Mouse (Mus musculus): ENCODE measurements at regions not wholly inside any gene's neighbourhood (a gene's known extent, or its start where the extent isn't known, plus 50 kb on each side); places are given as distances from the start of the nearest gene placed in this dataset.
A peak's percentile ranks its signal among the peaks of the same experiment; 100 is the strongest.

DNA sequence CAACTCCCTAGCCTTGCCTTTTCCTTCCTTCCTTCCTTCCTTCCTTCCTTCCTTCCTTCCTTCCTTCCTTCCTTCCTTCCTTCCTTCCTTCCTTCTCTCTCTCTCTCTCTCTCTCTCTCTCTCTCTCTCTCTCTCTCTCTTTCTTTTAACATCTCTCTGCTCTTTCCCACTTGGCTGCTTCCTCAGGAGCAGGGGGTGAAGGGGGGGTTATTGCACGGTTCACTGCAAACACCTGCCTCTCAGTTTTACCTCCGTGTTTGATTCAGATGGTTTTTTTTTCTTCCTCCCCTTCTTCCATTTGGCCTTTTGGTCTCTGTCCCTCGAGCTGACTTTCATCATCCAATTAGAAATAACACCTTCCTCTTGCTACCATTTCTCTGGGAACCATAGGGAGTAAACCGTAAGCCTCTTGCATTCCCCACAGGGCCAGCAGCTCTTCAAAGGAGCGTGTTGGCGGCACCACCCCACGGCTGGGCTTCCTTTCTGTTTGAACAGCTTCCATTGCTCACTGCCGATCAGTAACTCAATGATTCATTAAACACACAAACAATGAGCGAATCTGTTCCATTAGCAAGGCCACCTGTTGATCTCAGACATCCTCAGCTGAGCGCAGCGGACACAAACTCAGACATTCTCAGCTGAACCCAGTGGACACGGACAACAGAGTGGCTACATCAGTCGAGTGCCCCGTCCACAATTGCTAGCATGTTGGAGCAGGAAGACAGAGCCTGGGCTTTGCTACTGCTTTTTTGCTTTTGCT is 318.4 kb upstream of the Gm15217 start:
- Histone ChIP-seq H3K4me2 (replicated peaks) (peak overlapping the region; percentile 40), H3K27me3 (no peaks in the 10 kb centered on the region), H3K27ac (no peak overlapping the region), H3K9ac (replicated peaks) (no peak overlapping the region), H3K36me3 (no peaks in the 10 kb centered on the region), H3K4me1 (replicated peaks) (peaks cover 7% of the 10 kb centered on the region; the same call in 1 of the 2 replicates), H3K4me3 (replicated peaks) (peak overlapping the region; percentile 14), H3K9me3 (no peaks in the 10 kb centered on the region)
- ATAC-seq = 0 out of 2 replicates have a peak, but pooled peaks have one; percentile 50
- 22% methylated on average over 14 of the region's 14 CpGs for WGBS

DNA sequence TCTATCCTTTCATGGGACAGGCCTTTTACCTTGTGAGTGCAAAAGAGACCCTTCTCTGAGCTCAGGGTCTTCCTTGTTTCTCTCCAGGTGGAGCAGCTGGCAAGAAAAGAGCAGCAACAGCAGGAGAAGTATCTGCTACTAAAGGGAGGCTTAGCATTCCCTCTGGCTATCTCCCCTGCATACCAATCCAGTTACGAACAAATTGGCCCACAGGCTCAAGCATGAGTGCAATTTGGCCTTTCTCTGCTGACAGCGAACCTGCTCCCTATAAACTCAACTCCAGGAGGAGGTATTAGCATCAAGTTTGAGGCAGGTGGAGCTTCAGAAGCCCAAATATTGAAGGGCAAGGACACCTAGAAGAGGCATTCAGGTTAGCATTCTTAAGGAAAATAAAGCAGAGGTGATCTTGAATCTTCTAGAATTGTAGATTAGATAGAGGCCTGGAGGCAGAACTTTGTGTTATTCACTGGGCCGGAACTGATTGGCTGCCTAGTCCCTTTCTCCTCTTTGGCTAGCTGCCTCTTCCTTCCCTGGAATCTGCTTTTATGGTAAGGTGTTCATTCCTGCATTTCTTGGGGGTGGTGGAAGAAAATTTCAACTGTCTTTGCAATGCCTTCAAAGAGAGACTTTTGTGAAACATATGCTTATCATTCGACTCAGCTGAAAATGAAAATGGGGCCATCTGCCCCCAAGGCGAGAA is 312.0 kb upstream of the Gm15217 start:
- ATAC-seq = no peak
- no peaks in the 10 kb centered on the region for H3K36me3 ChIP-seq
- H3K27ac ChIP-seq = no peak overlapping the region
- no peak overlapping the region for H3K4me3 ChIP-seq (replicated peaks)
- H3K27me3 ChIP-seq = no peaks in the 10 kb centered on the region
- no peak overlapping the region for H3K4me2 ChIP-seq (replicated peaks)
- 80% methylated on average over 5 of the region's 5 CpGs for WGBS
- H3K4me1 ChIP-seq (replicated peaks) = no peaks in the 10 kb centered on the region
- H3K9ac ChIP-seq (replicated peaks) = no peak overlapping the region
- no peaks in the 10 kb centered on the region for H3K9me3 ChIP-seq

DNA sequence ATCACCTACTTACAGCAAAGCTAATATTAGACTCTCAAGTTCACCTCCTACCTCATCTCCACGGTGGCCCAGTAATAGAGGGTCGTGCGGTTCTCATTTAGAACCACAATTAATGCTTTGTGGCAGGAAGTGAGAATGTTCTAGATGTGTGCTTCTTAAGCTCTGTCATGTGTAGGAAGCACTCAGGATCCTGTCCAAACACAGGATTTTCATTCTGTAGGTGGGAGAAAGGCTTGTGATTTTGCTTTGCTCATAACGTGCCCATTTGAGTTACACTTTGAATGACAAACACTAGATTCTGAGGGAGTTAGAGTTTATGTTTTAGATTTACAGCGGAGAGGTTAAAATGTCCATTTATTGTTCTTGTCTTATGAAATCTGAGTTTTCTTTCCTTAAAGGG is 308.0 kb upstream of the Gm15217 start:
- no peak overlapping the region for H3K9ac ChIP-seq (replicated peaks)
- ATAC-seq = no peak
- no peak overlapping the region for H3K4me3 ChIP-seq (replicated peaks)
- H3K27me3 ChIP-seq = no peaks in the 10 kb centered on the region
- no peaks in the 10 kb centered on the region for H3K4me1 ChIP-seq (replicated peaks)
- H3K27ac ChIP-seq = no peak overlapping the region
- no peaks in the 10 kb centered on the region for H3K9me3 ChIP-seq
- H3K4me2 ChIP-seq (replicated peaks) = no peak overlapping the region
- 90% methylated on average over 5 of the region's 5 CpGs for WGBS
- no peaks in the 10 kb centered on the region for H3K36me3 ChIP-seq

DNA sequence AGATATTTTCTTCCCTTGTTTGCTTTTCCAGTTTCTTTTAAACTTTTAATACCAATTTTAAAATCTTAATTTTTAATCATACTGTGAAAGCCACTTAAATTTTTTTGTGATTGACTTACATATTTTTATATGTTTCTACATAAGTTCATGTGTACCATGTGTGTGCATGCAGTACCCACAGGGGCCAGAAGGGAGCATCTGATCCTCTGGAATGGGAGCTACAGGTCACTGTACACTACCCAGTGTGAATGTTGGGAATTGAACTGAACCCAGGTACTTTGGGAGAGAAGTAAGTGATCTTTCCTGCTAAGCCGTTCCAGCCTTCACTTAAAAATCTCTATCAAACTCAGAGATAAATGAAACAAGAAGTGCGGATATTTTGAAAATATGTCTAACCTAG is 302.5 kb upstream of the Gm15217 start:
- H3K27ac ChIP-seq = no peak overlapping the region

DNA sequence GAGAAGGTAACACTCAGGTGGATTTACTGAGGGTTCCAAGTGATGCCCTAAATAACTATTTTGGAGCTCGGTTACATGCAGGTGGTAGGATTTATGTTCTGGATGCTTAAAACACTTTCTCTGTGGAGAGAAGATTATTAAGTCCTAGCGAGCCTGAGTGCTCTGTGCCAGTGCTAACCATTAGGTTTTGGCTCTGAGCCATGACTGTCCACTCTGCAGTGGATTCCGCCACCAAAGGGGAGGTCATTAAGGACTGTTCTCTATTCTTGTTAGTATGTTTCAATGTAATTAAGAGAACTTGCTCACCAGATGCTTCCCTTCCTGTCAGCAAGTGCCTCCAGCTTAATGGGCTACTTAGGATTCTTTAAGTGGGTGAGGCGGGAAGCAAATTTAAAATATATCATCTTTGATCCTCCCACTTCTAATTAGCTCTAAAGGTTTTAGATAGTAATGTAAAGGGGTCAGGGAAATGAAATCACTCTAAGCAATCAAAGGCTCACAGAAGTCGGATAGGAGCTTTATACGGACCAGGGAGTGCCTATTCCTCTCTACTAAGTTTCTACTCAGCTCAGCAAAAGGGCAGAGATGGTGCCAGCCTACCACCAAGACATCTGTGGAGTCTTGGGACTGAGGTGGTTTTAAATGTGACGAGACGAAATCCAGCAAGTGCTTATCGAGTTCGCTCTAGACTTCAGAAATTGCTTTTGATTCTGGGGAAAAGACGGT is 301.6 kb upstream of the Gm15217 start:
- no peak overlapping the region for H3K4me2 ChIP-seq (replicated peaks)
- WGBS = 78% methylated on average over 11 of the region's 11 CpGs
- H3K9me3 ChIP-seq = no peaks in the 10 kb centered on the region
- no peaks in the 10 kb centered on the region for H3K27me3 ChIP-seq
- no peaks in the 10 kb centered on the region for H3K4me1 ChIP-seq (replicated peaks)
- no peak overlapping the region for H3K4me3 ChIP-seq (replicated peaks)
- peak; percentile 70; the same call in 1 of the 2 replicates for ATAC-seq
- no peaks in the 10 kb centered on the region for H3K36me3 ChIP-seq
- H3K9ac ChIP-seq (replicated peaks) = no peak overlapping the region
- no peak overlapping the region for H3K27ac ChIP-seq

More for the DNA sequence above, 302.5 kb upstream of the Gm15217 start:
- Histone ChIP-seq H3K4me1 (replicated peaks) (no peaks in the 10 kb centered on the region), H3K4me3 (replicated peaks) (no peak overlapping the region), H3K9me3 (no peaks in the 10 kb centered on the region), H3K36me3 (no peaks in the 10 kb centered on the region), H3K4me2 (replicated peaks) (no peak overlapping the region), H3K27me3 (no peaks in the 10 kb centered on the region), H3K9ac (replicated peaks) (no peak overlapping the region)
- WGBS = 94% methylated on average over 2 of the region's 2 CpGs
- ATAC-seq = no peak

DNA sequence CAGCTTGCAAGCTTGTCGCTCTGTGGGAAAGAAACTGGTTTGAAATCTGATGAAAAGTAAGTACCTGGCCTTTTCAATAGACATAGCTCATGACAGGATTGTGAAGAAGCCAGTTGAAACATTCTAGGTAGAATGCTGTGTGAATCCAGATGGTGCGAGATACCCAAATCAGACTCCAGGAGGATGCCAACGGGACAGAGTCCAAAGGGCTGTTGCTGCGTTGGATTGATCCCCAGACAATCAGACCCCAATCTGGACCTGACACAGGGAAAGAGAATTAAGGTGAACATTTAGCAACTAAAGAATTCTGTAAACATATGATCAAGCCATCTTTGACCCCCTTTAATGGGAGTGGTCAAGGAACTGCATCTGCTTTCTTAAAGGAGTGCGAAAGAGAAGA is 296.6 kb upstream of the Gm15217 start:
- Histone ChIP-seq H3K4me2 (replicated peaks) (no peak overlapping the region), H3K4me1 (replicated peaks) (no peaks in the 10 kb centered on the region), H3K36me3 (no peaks in the 10 kb centered on the region), H3K27me3 (no peaks in the 10 kb centered on the region), H3K4me3 (replicated peaks) (no peak overlapping the region), H3K9ac (replicated peaks) (no peak overlapping the region), H3K9me3 (no peaks in the 10 kb centered on the region), H3K27ac (no peak overlapping the region)
- ATAC-seq = no peak
- 90% methylated on average over 5 of the region's 5 CpGs for WGBS

DNA sequence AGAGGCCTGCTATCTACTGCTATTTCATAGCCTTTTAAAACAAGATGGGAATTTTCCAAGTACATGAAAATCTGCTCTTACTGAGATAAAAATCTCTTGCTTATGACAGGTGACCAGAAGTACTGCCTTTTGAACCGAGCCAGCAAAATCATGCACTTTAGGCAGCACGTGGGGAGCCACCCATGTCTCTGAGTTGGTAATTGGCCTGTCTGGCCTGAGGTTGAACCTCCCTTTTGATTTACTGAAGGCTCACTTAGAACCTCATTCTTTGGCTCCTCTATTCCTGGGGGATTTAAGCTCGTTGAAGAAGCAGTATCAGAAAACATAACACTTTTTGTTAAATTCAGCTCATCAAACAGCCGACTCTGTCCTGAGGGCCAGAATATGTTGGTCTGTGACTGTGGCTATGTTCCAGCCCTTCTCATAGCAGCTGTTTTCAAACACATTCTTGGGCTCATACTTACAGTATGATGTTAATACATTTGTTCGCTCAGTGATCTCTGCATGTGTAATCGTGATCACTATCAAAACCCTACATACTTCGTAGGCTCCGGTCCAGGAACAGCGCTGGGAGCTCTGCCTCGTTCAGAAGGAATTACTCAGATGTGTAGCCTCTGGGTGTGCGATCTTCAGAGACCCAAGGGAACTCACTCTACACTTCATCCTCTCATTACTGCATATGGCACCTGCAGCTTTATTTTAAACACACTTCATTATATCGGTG is 290.1 kb upstream of the Gm15217 start:
- no peaks in the 10 kb centered on the region for H3K27me3 ChIP-seq
- no peak overlapping the region for H3K4me3 ChIP-seq (replicated peaks)
- no peaks in the 10 kb centered on the region for H3K4me1 ChIP-seq (replicated peaks)
- no peak overlapping the region for H3K4me2 ChIP-seq (replicated peaks)
- H3K9me3 ChIP-seq = no peaks in the 10 kb centered on the region
- H3K36me3 ChIP-seq = no peaks in the 10 kb centered on the region
- no peak for ATAC-seq
- H3K27ac ChIP-seq = no peak overlapping the region
- 75% methylated on average over 12 of the region's 12 CpGs for WGBS
- H3K9ac ChIP-seq (replicated peaks) = no peak overlapping the region

DNA sequence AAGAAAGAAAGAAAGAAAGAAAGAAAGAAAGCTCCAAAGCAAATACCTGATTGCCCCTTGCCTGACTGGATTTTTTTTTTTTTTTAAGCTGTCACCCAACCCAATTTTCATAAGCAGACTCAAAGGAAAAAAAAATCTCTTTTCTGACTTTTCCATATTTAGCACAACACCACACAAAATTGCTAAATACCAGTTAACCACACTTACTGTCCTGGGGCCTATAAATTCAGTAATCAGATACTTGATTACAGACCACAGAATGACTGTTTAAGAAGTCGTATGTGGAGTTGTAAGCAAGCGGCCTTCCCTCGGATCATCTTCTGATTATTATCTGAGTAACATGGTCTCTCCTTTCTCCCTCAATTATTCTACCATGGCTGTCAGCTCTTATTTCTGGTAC is 263.3 kb upstream of the Gm15217 start:
- ATAC-seq = no peak
- 95% methylated on average over 3 of the region's 3 CpGs for WGBS
- no peak overlapping the region for H3K4me3 ChIP-seq (replicated peaks)
- H3K9ac ChIP-seq (replicated peaks) = no peak overlapping the region
- H3K9me3 ChIP-seq = no peaks in the 10 kb centered on the region
- no peaks in the 10 kb centered on the region for H3K4me1 ChIP-seq (replicated peaks)
- H3K27ac ChIP-seq = no peak overlapping the region
- H3K27me3 ChIP-seq = no peaks in the 10 kb centered on the region
- no peak overlapping the region for H3K4me2 ChIP-seq (replicated peaks)
- H3K36me3 ChIP-seq = no peaks in the 10 kb centered on the region

DNA sequence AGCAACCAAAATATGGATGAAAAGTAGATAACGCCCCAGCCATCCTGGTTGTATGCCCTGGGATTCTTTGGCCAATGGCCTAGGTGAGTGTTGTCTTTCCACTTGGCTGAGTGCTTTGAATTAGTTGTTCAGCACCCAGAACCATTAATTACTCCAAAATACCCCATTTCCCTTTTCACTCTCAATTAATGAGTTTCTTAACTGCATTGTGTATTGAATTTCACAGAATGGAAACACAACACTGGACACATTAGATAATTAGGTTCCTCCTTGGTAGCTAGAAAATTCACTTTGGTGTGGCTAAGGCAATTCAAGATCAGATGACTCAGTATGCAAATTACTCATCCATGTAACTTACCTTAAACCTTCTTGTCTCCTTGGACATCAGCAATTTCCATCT is 252.7 kb upstream of the Gm15217 start:
- Histone ChIP-seq H3K27me3 (no peaks in the 10 kb centered on the region), H3K4me2 (replicated peaks) (no peak overlapping the region), H3K9ac (replicated peaks) (no peak overlapping the region), H3K27ac (no peak overlapping the region), H3K9me3 (no peaks in the 10 kb centered on the region), H3K4me1 (replicated peaks) (no peaks in the 10 kb centered on the region), H3K36me3 (no peaks in the 10 kb centered on the region), H3K4me3 (replicated peaks) (no peak overlapping the region)
- 87% methylated on average over 1 of the region's 1 CpGs for WGBS
- ATAC-seq = no peak

DNA sequence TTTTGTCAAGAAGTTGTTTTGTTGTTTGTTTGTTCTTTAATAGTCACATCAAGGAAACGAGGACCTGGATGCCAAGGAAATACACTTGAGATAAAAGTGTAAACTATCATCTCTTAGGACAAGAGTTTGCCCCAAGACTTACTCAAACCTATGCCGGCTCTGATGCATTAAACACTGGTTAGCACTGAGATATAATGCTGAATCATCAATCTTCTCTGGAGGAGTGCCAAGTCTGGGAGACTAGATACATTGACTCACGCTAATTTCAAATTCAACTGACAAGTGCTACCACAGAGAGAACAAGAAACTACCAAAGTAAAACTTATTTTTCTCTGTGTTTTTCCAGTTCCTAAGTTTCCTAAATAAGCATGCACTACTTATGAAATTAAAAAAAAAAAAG is 249.5 kb upstream of the Gm15217 start:
- 86% methylated on average over 3 of the region's 3 CpGs for WGBS
- H3K4me2 ChIP-seq (replicated peaks) = no peak overlapping the region

DNA sequence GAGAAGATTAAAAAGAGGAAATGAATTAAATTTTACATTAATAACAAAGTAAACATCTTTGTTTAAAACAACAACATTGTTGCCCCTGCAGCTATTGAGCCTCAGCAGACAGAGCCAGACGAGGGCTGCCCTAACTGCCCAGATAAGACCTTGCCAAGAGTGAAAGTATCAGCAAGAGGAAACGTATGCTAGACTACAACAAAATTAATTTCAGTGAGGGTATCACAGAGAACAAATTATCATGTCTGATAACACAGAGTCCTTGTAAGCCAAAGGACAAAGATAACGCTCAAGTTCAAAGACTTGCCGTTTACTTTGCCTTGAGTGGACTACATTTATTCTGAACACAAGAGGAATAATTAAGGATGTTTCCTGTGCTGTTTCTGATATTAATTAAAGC is 235.0 kb upstream of the Gm15217 start:
- no peak overlapping the region for H3K4me2 ChIP-seq (replicated peaks)
- H3K9me3 ChIP-seq = no peaks in the 10 kb centered on the region
- H3K27me3 ChIP-seq = no peaks in the 10 kb centered on the region
- H3K9ac ChIP-seq (replicated peaks) = no peak overlapping the region
- H3K36me3 ChIP-seq = no peaks in the 10 kb centered on the region
- ATAC-seq = no peak
- no peak overlapping the region for H3K4me3 ChIP-seq (replicated peaks)
- no peak overlapping the region for H3K27ac ChIP-seq
- H3K4me1 ChIP-seq (replicated peaks) = 0 out of 2 replicates have a peak, but pooled peaks cover 4% of the 10 kb centered on the region
- 51% methylated on average over 4 of the region's 4 CpGs for WGBS

More for the DNA sequence above, 249.5 kb upstream of the Gm15217 start:
- ATAC-seq = no peak
- H3K9ac ChIP-seq (replicated peaks) = no peak overlapping the region
- H3K4me3 ChIP-seq (replicated peaks) = no peak overlapping the region
- H3K9me3 ChIP-seq = no peaks in the 10 kb centered on the region
- H3K4me1 ChIP-seq (replicated peaks) = no peaks in the 10 kb centered on the region
- H3K36me3 ChIP-seq = no peaks in the 10 kb centered on the region
- no peaks in the 10 kb centered on the region for H3K27me3 ChIP-seq
- no peak overlapping the region for H3K27ac ChIP-seq

DNA sequence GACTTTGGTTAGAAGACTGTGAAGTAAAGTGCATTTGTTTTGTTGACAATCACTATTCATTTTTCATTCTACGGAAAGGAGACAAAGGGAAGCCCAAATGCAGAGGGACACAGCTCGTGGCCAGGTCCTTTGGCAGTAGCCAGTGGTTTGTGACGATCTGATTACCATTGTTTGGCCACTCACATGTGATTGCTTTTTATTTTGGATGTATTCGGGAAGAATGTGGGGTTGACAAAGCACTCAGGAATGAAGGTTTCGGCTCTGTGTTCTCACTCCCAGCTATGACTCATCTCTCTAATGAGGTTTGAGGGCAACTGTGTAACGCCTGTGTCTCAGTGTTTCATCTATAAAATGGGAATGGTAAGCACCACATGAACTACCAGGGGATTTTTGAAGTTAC is 234.5 kb upstream of the Gm15217 start:
- WGBS = 48% methylated on average over 6 of the region's 6 CpGs
- Histone ChIP-seq H3K27ac (no peak overlapping the region), H3K9me3 (no peaks in the 10 kb centered on the region), H3K9ac (replicated peaks) (no peak overlapping the region), H3K36me3 (no peaks in the 10 kb centered on the region), H3K27me3 (no peaks in the 10 kb centered on the region), H3K4me1 (replicated peaks) (0 out of 2 replicates have a peak, but pooled peaks cover 4% of the 10 kb centered on the region), H3K4me2 (replicated peaks) (no peak overlapping the region), H3K4me3 (replicated peaks) (no peak overlapping the region)
- ATAC-seq = no peak
